Mouse (Mus musculus): ENCODE data around the gene Nmd3. TPM values are rescaled to one million over a fixed set of nuclear protein-coding genes. Genes with fewer than 3 reads are reported as not detected.

Nmd3 gene
- 47.6 and 54.7 TPM in 2 replicates for polyA plus RNA-seq (2012; rRNA removed)

GRCm38 (mm10) chr3:69721814-69722186, at the start of gene Nmd3:
TSS of gene Nmd3 (plus strand) at chr3:69721985.

Other genes with a start within 250 kb of the Nmd3 start
- 28.7 and 29.7 TPM in 2 replicates for gene B3galnt1, start 123.0 kb upstream of the Nmd3 start, polyA plus RNA-seq (2012; rRNA removed)
- gene Sptssb, start 138.0 kb downstream of the Nmd3 start, polyA plus RNA-seq (2012; rRNA removed), result 0.36 and 1.0 TPM in 2 replicates